Mouse (Mus musculus): ENCODE data around the gene Adarb2.

The Adarb2 gene

GRCm38 (mm10) chr13:8369868-8370387 lies 167.3 kb downstream of the Adarb2 start:
- no peak for DNase-seq (ENCODE audit: low spot score in 2 of 2)

- no peak for DNase-seq (ENCODE audit: low spot score in 2 of 2)
Measured at GRCm38 (mm10) chr13:8388541-8388940, 185.9 kb downstream of the Adarb2 start.

- no peak for DNase-seq (ENCODE audit: low spot score in 2 of 2)
Measured at GRCm38 (mm10) chr13:8400265-8401041, 197.8 kb downstream of the Adarb2 start.

- DNase-seq (ENCODE audit: low spot score in 2 of 2), result no peak
Measured at GRCm38 (mm10) chr13:8402324-8402873, 199.7 kb downstream of the Adarb2 start.

GRCm38 (mm10) chr13:8406020-8406419 lies 203.4 kb downstream of the Adarb2 start:
- DNase-seq (ENCODE audit: low spot score in 2 of 2), result peak in 1 of 2 experiments; percentile 7

DNA sequence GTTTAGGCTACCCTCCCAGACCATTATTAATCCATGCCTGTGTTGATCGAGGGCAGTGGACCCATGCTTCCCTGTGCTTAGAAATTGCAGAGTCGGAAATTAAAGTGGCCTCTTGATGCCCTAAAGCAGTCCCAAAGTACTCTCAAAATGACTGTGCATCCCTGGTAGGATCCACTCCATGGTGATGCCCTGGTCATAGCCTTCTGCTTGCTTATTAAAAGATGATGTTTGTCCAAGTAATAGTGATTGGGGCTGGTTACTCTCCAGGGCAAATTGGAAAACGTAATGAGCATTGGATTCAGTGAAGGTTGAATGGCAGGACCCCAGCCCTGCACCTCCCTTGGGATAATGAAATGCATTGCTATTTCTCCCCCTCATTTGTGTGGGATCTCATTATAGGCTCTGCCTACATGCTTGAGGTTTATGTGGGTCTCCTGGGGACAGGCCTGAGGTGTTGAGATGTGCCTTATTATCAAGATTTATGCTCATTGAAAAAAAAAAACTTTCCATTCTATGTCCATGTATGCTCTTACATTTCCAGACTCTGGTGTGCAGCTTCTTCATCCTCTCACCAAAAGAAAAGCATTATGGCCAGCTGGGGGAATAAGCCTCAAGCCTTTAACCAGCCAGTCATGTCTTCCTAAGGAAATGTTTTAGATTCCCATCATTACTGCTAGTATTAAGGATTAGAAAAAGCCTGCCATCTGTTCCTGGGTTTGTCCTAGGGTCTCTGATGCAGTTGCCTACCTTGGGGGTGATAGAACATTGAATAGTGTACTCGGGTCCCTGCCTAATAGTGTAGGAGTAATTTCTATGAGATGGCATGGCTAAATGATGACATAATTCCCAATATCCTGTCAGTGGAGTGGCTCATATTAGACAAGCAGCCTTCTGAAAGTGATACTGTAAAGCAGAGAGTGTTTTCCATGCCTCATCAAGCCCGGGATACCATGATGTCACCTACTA lies 208.0 kb downstream of the Adarb2 start:
- no peak for DNase-seq (ENCODE audit: low spot score in 2 of 2)

DNA sequence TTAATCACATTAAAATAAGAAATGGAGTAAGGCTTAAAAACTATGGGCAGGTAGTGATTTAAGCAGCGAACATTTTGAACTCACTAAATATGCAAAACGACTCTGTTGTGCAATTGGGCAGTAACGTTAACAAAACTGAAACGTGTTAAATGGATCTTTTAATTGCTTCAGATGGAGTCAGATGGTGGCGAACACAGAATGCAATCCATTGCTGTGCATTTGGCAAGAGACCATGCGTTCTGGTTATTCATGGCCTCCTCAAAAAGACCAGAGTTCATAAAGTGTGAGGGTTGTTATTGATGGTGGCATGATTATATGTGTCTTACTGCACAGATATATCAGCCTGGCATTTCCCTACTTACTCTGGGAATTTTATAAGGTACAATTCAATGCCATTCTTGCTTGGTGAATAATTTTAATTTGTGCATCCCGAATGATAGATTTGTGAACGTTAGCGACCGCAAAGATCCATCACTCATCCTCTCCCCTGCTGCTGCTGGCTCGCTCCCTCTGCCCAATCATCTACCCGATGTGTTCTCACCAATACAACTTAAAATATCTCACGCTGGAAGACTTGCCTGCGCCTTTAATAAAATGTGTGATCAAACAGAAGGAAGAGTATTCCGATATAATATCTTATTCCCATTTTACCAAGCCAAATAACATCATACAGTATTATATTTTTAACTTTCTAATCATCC lies 221.5 kb downstream of the Adarb2 start:
- no peak for DNase-seq (ENCODE audit: low spot score in 2 of 2)

GRCm38 (mm10) chr13:8439188-8439835 lies 236.6 kb downstream of the Adarb2 start:
- no peak for DNase-seq (ENCODE audit: low spot score in 2 of 2)

- DNase-seq (ENCODE audit: low spot score in 2 of 2), result no peak
Measured at GRCm38 (mm10) chr13:8445415-8445814, 242.7 kb downstream of the Adarb2 start.

- no peak for DNase-seq (ENCODE audit: low spot score in 2 of 2)
Measured at GRCm38 (mm10) chr13:8448192-8448879, 245.7 kb downstream of the Adarb2 start.

DNA sequence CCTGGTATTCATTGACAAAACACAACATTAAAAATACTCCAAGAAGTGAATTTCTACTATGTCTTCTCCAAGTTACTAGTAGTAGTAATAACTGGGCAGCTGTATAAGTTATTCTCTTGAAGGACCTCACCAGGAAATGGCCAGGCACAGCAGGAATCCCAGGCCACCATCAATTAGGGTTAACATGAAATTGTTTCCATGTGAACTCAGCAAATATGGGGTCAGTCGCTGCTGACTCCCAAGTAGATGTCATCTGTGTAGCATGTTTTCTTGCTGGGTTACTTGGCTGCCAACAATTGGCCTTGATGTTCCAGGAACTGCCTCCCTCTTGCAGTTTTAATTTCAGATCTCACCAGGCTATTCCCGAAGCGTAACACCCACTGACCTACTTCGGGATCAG lies 248.9 kb downstream of the Adarb2 start:
- no peak for DNase-seq (ENCODE audit: low spot score in 2 of 2)

DNA sequence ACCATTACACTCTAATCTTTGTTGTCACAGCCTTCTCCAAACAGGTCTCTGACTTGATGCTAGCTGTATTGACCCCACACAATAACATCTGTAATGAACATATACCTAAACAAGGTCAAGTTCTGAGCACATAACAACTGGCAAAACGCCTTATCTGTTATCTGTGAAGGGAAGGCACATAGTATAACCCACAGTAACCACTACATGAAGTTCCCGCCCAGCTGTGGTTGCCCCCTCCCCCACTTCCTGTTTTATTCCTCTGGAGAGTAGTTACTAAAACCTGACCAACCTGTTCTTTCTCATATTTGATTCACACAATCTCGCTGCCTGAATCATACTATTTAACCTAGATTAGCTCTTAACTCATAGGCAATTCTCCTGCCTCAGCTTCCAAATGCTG lies 254.2 kb downstream of the Adarb2 start:
- DNase-seq (ENCODE audit: low spot score in 2 of 2), result no peak

GRCm38 (mm10) chr13:8457831-8458230 lies 255.2 kb downstream of the Adarb2 start:
- DNase-seq (ENCODE audit: low spot score in 2 of 2), result no peak

- DNase-seq (ENCODE audit: low spot score in 2 of 2), result no peak
Measured at GRCm38 (mm10) chr13:8467591-8468366, 265.1 kb downstream of the Adarb2 start.

DNA sequence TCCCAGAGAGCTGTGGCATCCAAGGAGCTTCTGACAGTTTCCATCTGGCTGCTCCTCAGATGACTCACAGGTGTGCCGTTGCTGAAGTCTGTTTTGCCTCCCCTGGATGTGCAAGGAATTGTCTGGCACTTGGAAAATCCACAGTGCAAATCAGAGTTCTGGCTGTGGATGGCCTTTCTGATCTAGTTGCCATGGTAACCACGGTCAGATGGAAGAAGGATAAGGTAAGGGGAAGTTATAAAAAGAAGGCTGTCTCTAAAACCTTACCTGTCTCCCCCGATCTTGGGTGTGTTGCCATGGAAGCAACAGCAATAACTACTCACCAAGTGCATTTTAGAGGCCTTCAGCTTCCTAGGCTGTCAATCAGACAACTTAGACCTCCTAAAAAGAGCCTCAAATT lies 273.6 kb downstream of the Adarb2 start:
- no peak for DNase-seq (ENCODE audit: low spot score in 2 of 2)

- DNase-seq (ENCODE audit: low spot score in 2 of 2), result no peak
Measured at GRCm38 (mm10) chr13:8478731-8479130, 276.1 kb downstream of the Adarb2 start.

- no peak for DNase-seq (ENCODE audit: low spot score in 2 of 2)
Measured at GRCm38 (mm10) chr13:8479970-8480369, 277.3 kb downstream of the Adarb2 start.

- no peak for DNase-seq (ENCODE audit: low spot score in 2 of 2)
Measured at GRCm38 (mm10) chr13:8481347-8481746, 278.7 kb downstream of the Adarb2 start.

- no peak for DNase-seq (ENCODE audit: low spot score in 2 of 2)
Measured at GRCm38 (mm10) chr13:8484592-8485272, 282.1 kb downstream of the Adarb2 start.
